Mouse (Mus musculus) CH12.LX (cell line): ENCODE data around the gene C1qtnf1. TPM values are rescaled to one million over a fixed set of nuclear protein-coding genes. Genes with fewer than 3 reads are reported as not detected.

Experiments used
- DNase-seq: peaks from one replicate; pipeline ENCODE4 v3.0.0-alpha.2; 2013; ENCODE audit errors: extremely low read depth
- H3K27ac ChIP-seq: 2 replicates; pipeline ENCODE4 v1.5.1; 2012; ENCODE audit warnings: low read depth, mild to moderate bottlenecking, control low read depth, moderate library complexity; ENCODE audit not compliant: insufficient read depth
- H3K27me3 ChIP-seq: replicated peaks from 2 replicates; pipeline ENCODE3; 2012; ENCODE audit warnings: inconsistent platforms
- H3K36me3 ChIP-seq, 2 experiments: replicated peaks in 1 of 2; 2 replicates each; pipeline versions ENCODE3 to v1.6.1; 2012; ENCODE audit warnings: inconsistent platforms in 1 of 2, low read length in 1 of 2, mild to moderate bottlenecking in 1 of 2, mixed read lengths in 1 of 2, moderate library complexity in 1 of 2; ENCODE audit not compliant: control insufficient read depth in 1 of 2, insufficient read depth in 1 of 2
- H3K4me1 ChIP-seq, 2 experiments: 2 replicates each; pipeline ENCODE4 v1.6.1; 2012; ENCODE audit warnings: inconsistent platforms in 1 of 2, moderate library complexity in 1 of 2; ENCODE audit not compliant: insufficient read depth in 2 of 2, control insufficient read depth in 1 of 2
- H3K4me2 ChIP-seq: 2 replicates; pipeline ENCODE4 v1.6.1; 2012; ENCODE audit warnings: low read depth, mild to moderate bottlenecking, control low read depth; ENCODE audit not compliant: poor library complexity, insufficient read depth, severe bottlenecking
- H3K4me3 ChIP-seq, 3 experiments: fragments of 150-350 bp in 1 of 3; sonication (generic) in 1 of 3; replicated peaks in 1 of 3; 2 replicates each; pipeline versions ENCODE3 to v1.5.1; 2011 to 2012; ENCODE audit warnings: low read depth in 2 of 3, low read length in 2 of 3, mild to moderate bottlenecking in 2 of 3, moderate library complexity in 2 of 3, control low read depth in 1 of 3, improper control_type of control experiment in 1 of 3, inconsistent platforms in 1 of 3, mixed read lengths in 1 of 3; ENCODE audit not compliant: poor library complexity in 1 of 3
- H3K79me2 ChIP-seq: replicated peaks from 2 replicates; pipeline ENCODE4 v1.6.1; 2012; ENCODE audit warnings: mild to moderate bottlenecking, moderate library complexity; ENCODE audit not compliant: control insufficient read depth, poor library complexity, insufficient read depth, severe bottlenecking; ENCODE audit errors: extremely low read depth
- H3K9ac ChIP-seq: 2 replicates; pipeline ENCODE4 v1.6.1; 2012; ENCODE audit warnings: low read depth, mild to moderate bottlenecking, control low read depth, moderate library complexity; ENCODE audit not compliant: insufficient read depth
- H3K9me3 ChIP-seq: replicated peaks from 2 replicates; pipeline ENCODE3; 2012; ENCODE audit warnings: low read length, inconsistent platforms, mixed read lengths
- CHD1 ChIP-seq: IDR thresholded peaks from 2 replicates; pipeline ENCODE4 v1.6.1; 2012; ENCODE audit warnings: low read depth, low read length, improper control_type of control experiment, inconsistent platforms
- E2F4 ChIP-seq: IDR thresholded peaks from 2 replicates; pipeline ENCODE4 v1.6.1; 2011; ENCODE audit warnings: low read depth, low read length, improper control_type of control experiment; ENCODE audit not compliant: insufficient replicate concordance
- ELF1 ChIP-seq: IDR thresholded peaks from 2 replicates; pipeline ENCODE4 v1.6.1; 2014; ENCODE audit warnings: low read depth, mild to moderate bottlenecking, inconsistent platforms, low read length, improper control_type of control experiment
- ETS1 ChIP-seq: conservative IDR thresholded peaks from 2 replicates; pipeline ENCODE4 v1.6.1; 2012; ENCODE audit warnings: low read depth, mild to moderate bottlenecking, inconsistent platforms, low read length, improper control_type of control experiment, moderate library complexity
- HCFC1 ChIP-seq: IDR thresholded peaks from 2 replicates; pipeline ENCODE4 v1.6.1; 2012; ENCODE audit warnings: low read depth, mild to moderate bottlenecking, inconsistent platforms, low read length, improper control_type of control experiment
- KAT2A ChIP-seq: IDR thresholded peaks from 2 replicates; pipeline ENCODE4 v1.6.1; 2012; ENCODE audit warnings: low read length, improper control_type of control experiment, inconsistent platforms; ENCODE audit not compliant: insufficient replicate concordance
- MAFK ChIP-seq: IDR thresholded peaks from 2 replicates; pipeline ENCODE4 v1.6.1; 2011; ENCODE audit warnings: low read length, improper control_type of control experiment; ENCODE audit not compliant: insufficient replicate concordance
- MAX ChIP-seq: IDR thresholded peaks from 2 replicates; pipeline ENCODE4 v1.6.1; 2011; ENCODE audit warnings: low read length, improper control_type of control experiment
- MXI1 ChIP-seq: IDR thresholded peaks from 2 replicates; pipeline ENCODE4 v1.6.1; 2011; ENCODE audit warnings: mild to moderate bottlenecking, low read depth, low read length, improper control_type of control experiment
- NELFE ChIP-seq: IDR thresholded peaks from 2 replicates; pipeline ENCODE4 v1.6.1; 2011; ENCODE audit warnings: low read depth, low read length, improper control_type of control experiment
- NRF1 ChIP-seq: IDR thresholded peaks from 2 replicates; pipeline ENCODE4 v1.6.1; 2014; ENCODE audit warnings: low read depth, mild to moderate bottlenecking, inconsistent platforms, low read length, improper control_type of control experiment, moderate library complexity
- POLR2AphosphoS2 ChIP-seq: IDR thresholded peaks from 2 replicates; pipeline ENCODE4 v1.6.1; 2011; ENCODE audit warnings: low read depth, low read length, improper control_type of control experiment
- RAD21 ChIP-seq: IDR thresholded peaks from 2 replicates; pipeline ENCODE4 v1.6.1; 2011; ENCODE audit warnings: low read depth, mild to moderate bottlenecking, low read length, improper control_type of control experiment, moderate library complexity
- RCOR1 ChIP-seq: conservative IDR thresholded peaks from 2 replicates; pipeline ENCODE4 v1.6.1; 2012; ENCODE audit warnings: low read depth, mild to moderate bottlenecking, inconsistent platforms, low read length, improper control_type of control experiment
- SMC3 ChIP-seq: IDR thresholded peaks from 2 replicates; pipeline ENCODE4 v1.6.1; 2011; ENCODE audit warnings: low read depth, low read length, improper control_type of control experiment
- TBP ChIP-seq: conservative IDR thresholded peaks from 2 replicates; pipeline ENCODE4 v1.6.1; 2011; ENCODE audit warnings: low read depth, low read length, improper control_type of control experiment
- UBTF ChIP-seq: IDR thresholded peaks from 2 replicates; pipeline ENCODE4 v1.6.1; 2012; ENCODE audit warnings: low read depth, mild to moderate bottlenecking, inconsistent platforms, low read length, improper control_type of control experiment, moderate library complexity
- USF1 ChIP-seq: IDR thresholded peaks from 2 replicates; pipeline ENCODE4 v1.6.1; 2014; ENCODE audit warnings: low read depth, mild to moderate bottlenecking, inconsistent platforms, low read length, improper control_type of control experiment
- ZKSCAN1 ChIP-seq: IDR thresholded peaks from 2 replicates; pipeline ENCODE4 v1.6.1; 2012; ENCODE audit warnings: low read depth, inconsistent platforms, low read length, improper control_type of control experiment, borderline replicate concordance
- ZMIZ1 ChIP-seq: IDR thresholded peaks from 2 replicates; pipeline ENCODE4 v1.6.1; 2012; ENCODE audit warnings: low read depth, mild to moderate bottlenecking, inconsistent platforms, low read length, improper control_type of control experiment
- ZNF384 ChIP-seq: IDR thresholded peaks from 2 replicates; pipeline ENCODE4 v1.6.1; 2012; ENCODE audit warnings: low read depth, low read length, improper control_type of control experiment, inconsistent platforms
- dilution Hi-C: fragments of 300-500 bp; cut with MboI; formaldehyde crosslinking; loops from 2 replicates; pipeline ENCODE4 v1.14.3; 2020; ENCODE audit warnings: low sequenced_read_pairs; ENCODE audit not compliant: extremely low pct_unique_long_range_greater_than_20kb, extremely low pct_ligation_motif_present
- in situ Hi-C: fragments of 300-500 bp; cut with MboI; formaldehyde crosslinking; loops from 3 replicates; pipeline ENCODE4 v1.14.3; 2019; ENCODE audit warnings: low sequenced_read_pairs, low pct_ligation_motif_present, low pct_unique_long_range_greater_than_20kb, mixed read lengths
- polyA plus RNA-seq: library from polyadenylated mRNA; unstranded; fragments of >175 nt; gene quantifications from 2 replicates; pipeline ENCODE4 v1.2.1, GENCODE M21; 2012; ENCODE audit warnings: low read depth; ENCODE audit not compliant: insufficient read length
- total RNA-seq, 2 experiments: library from RNA; depleted of rRNA; stranded (reverse); fragments of 300-350 nt in 1 of 2; fragments of >200 nt in 1 of 2; gene quantifications; 2 replicates each; pipeline ENCODE4 v1.2.3; 2012 to 2014

Gene C1qtnf1
- total and polyA plus RNA-seq, 3 experiments: 0.13 to 0.19 TPM; not detected in 1

DNA sequence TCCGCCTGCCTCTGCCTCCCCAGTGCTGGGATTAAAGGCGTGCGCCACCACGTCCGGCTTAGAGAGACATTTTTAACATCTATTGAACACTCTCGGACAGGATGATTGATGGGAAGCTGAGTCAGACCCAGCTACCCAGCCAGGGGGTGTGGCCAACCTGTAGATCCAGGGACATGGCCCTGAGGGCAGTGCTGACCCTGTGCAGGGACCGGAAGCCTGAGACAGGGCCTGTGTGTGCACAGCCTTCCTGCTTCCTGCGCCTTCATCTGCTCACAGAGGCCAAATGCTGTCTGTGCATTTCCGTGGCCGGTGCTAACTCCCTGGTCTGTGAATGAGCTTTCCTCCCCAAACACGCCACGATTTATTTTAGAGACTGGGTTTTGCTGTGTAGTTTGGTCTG lies 51.8 kb downstream of the C1qtnf1 start:
- dilution Hi-C loops (no loop called here), in situ Hi-C loops (loop anchor here (5.0 kb wide), 1 partner anchor 32 kb away; no protein-coding TSS in a partner anchor)
- no peaks in the 10 kb centered on the region for H3K9me3 ChIP-seq
- no peak overlapping the region for H3K9ac ChIP-seq
- H3K4me2 ChIP-seq: no peak overlapping the region
- H3K79me2 ChIP-seq: no peaks in the 10 kb centered on the region
- DNase-seq: no peak
- H3K27ac ChIP-seq: no peak overlapping the region
- TF ChIP-seq RCOR1 (no peak), SMC3 (no peak), ZKSCAN1 (no peak), KAT2A (no peak), USF1 (no peak), UBTF (no peak), CHD1 (no peak), ZMIZ1 (no peak), TBP (no peak), MAX (no peak), NELFE (no peak), RAD21 (no peak), NRF1 (no peak), MAFK (no peak), E2F4 (no peak), HCFC1 (no peak), MXI1 (no peak), ETS1 (no peak), ZNF384 (no peak)
- H3K36me3 ChIP-seq: peaks cover 37 to 53% of the 10 kb centered on the region in 2 experiments
- H3K4me3 ChIP-seq: no peak overlapping the region
- peaks cover 14% of the 10 kb centered on the region for H3K27me3 ChIP-seq
- H3K4me1 ChIP-seq: peaks cover 0 to 16% of the 10 kb centered on the region in 2 experiments; a peak in 2 of 4 replicates

DNA sequence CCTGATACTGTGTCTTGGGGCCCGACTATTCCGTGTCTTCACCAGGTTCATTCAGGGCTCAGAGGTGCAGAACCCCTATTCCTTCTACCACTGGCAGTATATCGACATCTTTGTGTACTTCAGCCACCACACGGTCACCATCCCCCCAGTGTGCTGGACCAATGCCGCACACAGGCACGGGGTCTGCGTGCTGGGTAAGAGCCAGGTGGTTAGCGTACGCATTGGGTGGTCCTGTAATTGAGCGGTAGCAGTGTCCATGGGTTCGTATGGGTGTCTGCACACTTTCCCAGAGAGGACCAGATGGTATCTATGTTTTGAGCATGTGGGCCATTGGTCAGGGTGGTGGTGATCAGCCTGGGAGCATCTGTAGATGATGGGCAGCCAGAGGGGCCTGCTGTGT lies 53.2 kb downstream of the C1qtnf1 start:
- Histone ChIP-seq H3K79me2 (no peaks in the 10 kb centered on the region), H3K9ac (no peak overlapping the region)
- no peak for DNase-seq
- TF ChIP-seq ZKSCAN1: no peak
- no peak for TF ChIP-seq POLR2AphosphoS2
- no peak for TF ChIP-seq TBP
- no peak for TF ChIP-seq ELF1
- TF ChIP-seq, all 38 proteins: peak for 0
- Histone ChIP-seq H3K4me1 (peaks cover 4 to 16% of the 10 kb centered on the region in 2 experiments; a peak in 3 of 4 replicates), H3K27me3 (no peaks in the 10 kb centered on the region), H3K4me2 (no peak overlapping the region), H3K27ac (no peak overlapping the region), H3K9me3 (no peaks in the 10 kb centered on the region), H3K36me3 (peaks cover 42 to 67% of the 10 kb centered on the region in 2 experiments), H3K4me3 (no peak overlapping the region)
- dilution Hi-C loops: no loop called here
- in situ Hi-C loops: loop anchor here (5.0 kb wide), 1 partner anchor 34 kb away; no protein-coding TSS in a partner anchor
